Mouse (Mus musculus): ENCODE measurements around the gene Mpc1.
"Not testable (repeated sequence)": the region's sequence is repeated elsewhere in the genome, so short reads cannot be mapped to it uniquely, and the experiment has no call there.

The Mpc1 gene

GRCm38 (mm10) chr17:8278356-8278755 lies 4.3 kb upstream of the Mpc1 start:
- DNase-seq (ENCODE audit: low spot score in 2 of 2) = no peak

GRCm38 (mm10) chr17:8283526-8284253 lies 986 bp downstream of the Mpc1 start:
- DNase-seq (ENCODE audit: low spot score in 2 of 2) = peak; percentile 97 to 98

- DNase-seq (ENCODE audit: low spot score in 2 of 2) = peak; percentile 47
These were observed 1.6 kb downstream of the Mpc1 start for GRCm38 (mm10) chr17:8284254-8284661.

GRCm38 (mm10) chr17:8285056-8285455 lies 2.4 kb downstream of the Mpc1 start:
- DNase-seq (ENCODE audit: low spot score in 2 of 2) = no peak

GRCm38 (mm10) chr17:8286987-8287386 lies 4.3 kb downstream of the Mpc1 start:
- DNase-seq (ENCODE audit: low spot score in 2 of 2) = no peak

GRCm38 (mm10) chr17:8289993-8290679 lies 7.4 kb downstream of the Mpc1 start:
- DNase-seq (ENCODE audit: low spot score in 2 of 2) = no peak

- no peak for DNase-seq (ENCODE audit: low spot score in 2 of 2)
These were observed 8.0 kb downstream of the Mpc1 start for GRCm38 (mm10) chr17:8290736-8291135.

GRCm38 (mm10) chr17:8295825-8296224 lies 13.1 kb downstream of the Mpc1 start:
- DNase-seq (ENCODE audit: low spot score in 2 of 2) = no peak

- no peak for DNase-seq (ENCODE audit: low spot score in 2 of 2)
These were observed 13.7 kb downstream of the Mpc1 start for GRCm38 (mm10) chr17:8296313-8296844.

GRCm38 (mm10) chr17:8297746-8298145 lies 15.0 kb downstream of the Mpc1 start:
- DNase-seq (ENCODE audit: low spot score in 2 of 2) = no peak

- no peak for DNase-seq (ENCODE audit: low spot score in 2 of 2)
These were observed 15.6 kb downstream of the Mpc1 start for GRCm38 (mm10) chr17:8298281-8298680.

GRCm38 (mm10) chr17:8299524-8299923 lies 16.8 kb downstream of the Mpc1 start:
- no peak for DNase-seq (ENCODE audit: low spot score in 2 of 2)

- DNase-seq (ENCODE audit: low spot score in 2 of 2) = no peak
These were observed 18.8 kb downstream of the Mpc1 start for GRCm38 (mm10) chr17:8301515-8301914.

GRCm38 (mm10) chr17:8302772-8303438 lies 20.2 kb downstream of the Mpc1 start:
- no peak for DNase-seq (ENCODE audit: low spot score in 2 of 2)

GRCm38 (mm10) chr17:8303671-8304070 lies 21.0 kb downstream of the Mpc1 start:
- DNase-seq (ENCODE audit: low spot score in 2 of 2) = no peak

GRCm38 (mm10) chr17:8305801-8306200 lies 23.1 kb downstream of the Mpc1 start:
- DNase-seq (ENCODE audit: low spot score in 2 of 2) = no peak

GRCm38 (mm10) chr17:8310838-8311614 lies 28.3 kb downstream of the Mpc1 start, which contains the start of gene Sft2d1:
Gene Sft2d1, plus strand, starts transcription at chr17:8311102.
- DNase-seq (ENCODE audit: low spot score in 2 of 2) = peak; percentile 95

- peak; percentile 18 to 40 for DNase-seq (ENCODE audit: low spot score in 2 of 2)
These were observed 29.0 kb downstream of the Mpc1 start for GRCm38 (mm10) chr17:8311751-8312150.

- DNase-seq (ENCODE audit: low spot score in 2 of 2) = no peak
These were observed 31.3 kb downstream of the Mpc1 start for GRCm38 (mm10) chr17:8313976-8314375.

- DNase-seq (ENCODE audit: low spot score in 2 of 2) = no peak
These were observed 33.5 kb downstream of the Mpc1 start for GRCm38 (mm10) chr17:8316251-8316650.

GRCm38 (mm10) chr17:8326877-8327276 lies 44.2 kb downstream of the Mpc1 start:
- not testable (repeated sequence) for DNase-seq (ENCODE audit: low spot score in 2 of 2)

Measured in heart, adult 9 months (tissue).